ENCODE assay signal across 9 mouse cellular contexts in the genomic region with DNA sequence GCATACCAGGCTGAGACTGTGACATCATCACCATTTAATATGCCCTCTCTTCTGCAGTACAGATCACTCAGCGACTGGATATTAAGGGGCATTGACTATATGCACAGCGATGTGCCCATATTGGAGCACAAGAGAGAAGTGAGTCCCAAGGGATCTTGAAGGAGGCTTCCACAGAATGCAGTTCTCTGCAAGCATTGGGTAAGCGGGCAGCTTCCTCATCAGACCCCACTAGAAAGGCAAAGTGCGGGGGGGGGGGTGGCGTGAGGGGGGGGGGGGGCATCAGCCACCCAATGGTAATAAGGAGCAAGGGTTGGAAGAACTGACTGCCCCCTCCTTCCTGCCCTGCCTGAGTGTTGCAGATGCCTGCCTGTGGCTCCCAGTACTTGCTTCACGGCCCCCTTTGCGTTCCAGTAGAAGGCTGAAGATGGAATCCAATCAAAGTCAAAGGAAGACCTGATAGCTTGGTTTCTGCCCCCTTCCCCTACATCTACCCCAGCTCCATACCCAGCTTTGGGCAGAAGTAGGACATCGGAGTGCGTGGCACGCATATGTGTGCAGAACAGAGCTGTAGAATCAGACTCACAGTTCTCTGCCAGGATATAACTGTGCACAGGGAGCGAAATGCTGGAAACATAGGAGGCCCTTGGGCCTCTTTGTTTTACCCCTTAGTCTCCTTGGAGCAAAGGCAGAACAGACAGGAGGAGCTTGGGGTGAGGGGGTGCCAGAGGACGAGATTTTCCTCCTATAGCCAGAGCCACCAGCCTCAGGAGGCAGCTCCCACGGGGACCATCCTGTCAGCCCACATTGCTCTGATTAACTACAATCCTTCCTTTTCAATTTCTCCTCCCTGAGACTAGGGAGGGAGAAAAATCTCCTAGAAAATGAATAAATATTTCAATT. TPM values are rescaled to one million over a fixed set of nuclear protein-coding genes. Genes with fewer than 3 reads are reported as not detected.
DNase-seq lines count a peak whose midpoint lies in the region; ATAC-seq and TF ChIP-seq lines count a peak whose summit lies in the region.
"Had no signal": no experiment of that assay in that cellular context is flagged by ENCODE, and none has a peak within 500 bp of the region (broad histone marks: within the 10 kb centered on the region; RNA-seq: fewer than 3 reads in every experiment).

No protein-coding gene starts in this region.

- H3K4me3 ChIP-seq in heart, embryonic 12.5 days = peak overlapping the region; percentile 82
- peak overlapping the region; percentile 25; the same call in 1 of the 2 replicates for H3K4me3 ChIP-seq in cortical plate, adult 2 months (ENCODE audit: insufficient read depth, low read length)
- peak overlapping the region; percentile 72 for H3K4me3 ChIP-seq in hindbrain, embryonic 11.5 days (ENCODE audit: low read depth, low read length)
- H3K4me3 ChIP-seq in midbrain, embryonic 15.5 days = peak overlapping the region; percentile 63

- peak overlapping the region; percentile 95 for H3K9ac ChIP-seq in heart, embryonic 12.5 days
- peak overlapping the region; percentile 89 for H3K9ac ChIP-seq in hindbrain, embryonic 11.5 days (ENCODE audit: low read depth, low read length)
- H3K9ac ChIP-seq in midbrain, embryonic 15.5 days = peak overlapping the region; percentile 56

- TF ChIP-seq CTCF in cortical plate, adult 2 months (IDR thresholded peaks at IDR 0.05; ENCODE audit: extremely low read depth, insufficient read depth, low read length) = no peak

- peaks cover 68% of the 10 kb centered on the region for H3K4me1 ChIP-seq in heart, embryonic 12.5 days (replicated peaks)
- no peaks in the 10 kb centered on the region; the same call in 1 of the 2 replicates for H3K4me1 ChIP-seq in cortical plate, adult 2 months (ENCODE audit: control insufficient read depth, insufficient read depth, low read length)
- peaks cover 11% of the 10 kb centered on the region for H3K4me1 ChIP-seq in hindbrain, embryonic 11.5 days (replicated peaks; ENCODE audit: control insufficient read depth, insufficient read depth, low read length)
- peaks cover 68% of the 10 kb centered on the region for H3K4me1 ChIP-seq in midbrain, embryonic 15.5 days

- no peaks in the 10 kb centered on the region for H3K27me3 ChIP-seq in heart, embryonic 12.5 days (replicated peaks)
- H3K27me3 ChIP-seq in hindbrain, embryonic 11.5 days (ENCODE audit: control insufficient read depth, insufficient read depth, low read length) = no peaks in the 10 kb centered on the region
- no peaks in the 10 kb centered on the region for H3K27me3 ChIP-seq in midbrain, embryonic 15.5 days (replicated peaks)

- DNase-seq in heart, postnatal 36 days = no peak
- peak; percentile 51 for DNase-seq in hindbrain, embryonic 11.5 days (ENCODE audit: low spot score)
- no peak for DNase-seq in layer of hippocampus, adult 18-20 months (ENCODE audit: low spot score in 2 of 2)
- DNase-seq in left cerebral cortex, adult 11 months (ENCODE audit: low spot score) = no peak
- DNase-seq in right cerebral cortex, adult 18-20 months = no peak

- 31% methylated on average over 13 of the region's 13 CpGs for WGBS in heart, embryonic 12.5 days
- WGBS in hindbrain, embryonic 11.5 days = 44% methylated on average over 11 of the region's 13 CpGs
- 21% methylated on average over 13 of the region's 13 CpGs for WGBS in midbrain, embryonic 15.5 days

- peak overlapping the region; percentile 94 for H3K27ac ChIP-seq in heart, embryonic 12.5 days (ENCODE audit: poor library complexity, severe bottlenecking)
- H3K27ac ChIP-seq in cortical plate, adult 2 months (ENCODE audit: insufficient read depth, low read length) = no peak overlapping the region
- peak overlapping the region; percentile 75; the same call in 1 of the 2 replicates for H3K27ac ChIP-seq in hindbrain, embryonic 11.5 days (ENCODE audit: low read depth, low read length)
- H3K27ac ChIP-seq in midbrain, embryonic 15.5 days = peak overlapping the region; percentile 80

- no peak for TF ChIP-seq POLR2A in cortical plate, adult 2 months (IDR thresholded peaks at IDR 0.05; ENCODE audit: extremely low read depth, insufficient read depth, low read length)

- H3K9me3 ChIP-seq in heart, embryonic 12.5 days (replicated peaks) = no peaks in the 10 kb centered on the region
- no peaks in the 10 kb centered on the region for H3K9me3 ChIP-seq in hindbrain, embryonic 11.5 days (ENCODE audit: control insufficient read depth, low read length)
- no peaks in the 10 kb centered on the region for H3K9me3 ChIP-seq in midbrain, embryonic 15.5 days

- H3K4me2 ChIP-seq in heart, embryonic 12.5 days = peak overlapping the region; percentile 95
- H3K4me2 ChIP-seq in hindbrain, embryonic 11.5 days (replicated peaks; ENCODE audit: low read depth, low read length) = peak overlapping the region; percentile 76
- peak overlapping the region; percentile 66 for H3K4me2 ChIP-seq in midbrain, embryonic 15.5 days

- intact Hi-C loops in heart, postnatal 36 days (cut with DNase I) = loop anchor here (2.0 kb wide), 1 partner anchor 19 kb away; no protein-coding TSS in a partner anchor

- ATAC-seq in heart, embryonic 12.5 days (ENCODE audit: insufficient number of reproducible peaks, low FRiP score) = no peak
- no peak for ATAC-seq in hindbrain, embryonic 11.5 days (ENCODE audit: low FRiP score)
- ATAC-seq in midbrain, embryonic 15.5 days (replicated peaks) = 0 out of 2 replicates have a peak, but pooled peaks have one; percentile 11

- no peaks in the 10 kb centered on the region for H3K36me3 ChIP-seq in heart, embryonic 12.5 days
- no peaks in the 10 kb centered on the region for H3K36me3 ChIP-seq in hindbrain, embryonic 11.5 days (ENCODE audit: control insufficient read depth, insufficient read depth, low read length)
- no peaks in the 10 kb centered on the region for H3K36me3 ChIP-seq in midbrain, embryonic 15.5 days (replicated peaks)

RNA-seq across cellular contexts. Expression of a gene that starts 3.1 kb away (rescaled TPM):
- 19.6 and 20.1 TPM in 2 replicates for polyA plus RNA-seq in heart, embryonic 12.5 days (2016; fragmentation: Nextera tagmentation; extraction: Ambion mirVana)
- total RNA-seq in heart, postnatal 36 days (2021) = 1 to 10 TPM; 6.8 to 7.6 TPM
- 2.9 and 3.1 TPM in 2 replicates for polyA plus RNA-seq in cortical plate, adult 2 months (2012; rRNA removed)
- 7.3 and 11.5 TPM in 2 replicates for polyA plus RNA-seq in hindbrain, embryonic 11.5 days (2014; fragmentation: Nextera tagmentation; extraction: Ambion mirVana)
- 7.4 and 8.3 TPM in 2 replicates for polyA plus RNA-seq in midbrain, embryonic 15.5 days (2015; fragmentation: Nextera tagmentation; extraction: Ambion mirVana)
- total RNA-seq in layer of hippocampus, adult 18-20 months (2021) = 1 to 10 TPM; 2.6 to 3.5 TPM
- total RNA-seq: MEL had no signal

Comparison
In these comparisons a context has a peak if more than half of its experiments do, and no peak if none do; other contexts are left out.
1. H3K4me3 ChIP-seq: peak in every context shown above with its lines; median percentile 82 in heart, embryonic 12.5 days; 72 in hindbrain, embryonic 11.5 days; 63 in midbrain, embryonic 15.5 days; 25 in cortical plate, adult 2 months.